ENCODE assay signal across 19 mouse cellular contexts in genomic region chr12:95959786-95960504, GRCm38 (mm10).
DNase-seq lines count a peak whose midpoint lies in the region; ATAC-seq and TF ChIP-seq lines count a peak whose summit lies in the region.
"Had no signal": no experiment of that assay in that cellular context is flagged by ENCODE, and none has a peak within 500 bp of the region (broad histone marks: within the 10 kb centered on the region; RNA-seq: fewer than 3 reads in every experiment).

No protein-coding gene starts in this region.

- WGBS in embryonic facial prominence, embryonic 14.5 days, result 67% methylated on average over 6 of the region's 6 CpGs
- 49% methylated on average over 6 of the region's 6 CpGs for WGBS in embryonic facial prominence, embryonic 10.5 days
- WGBS in kidney, adult 2 months, result 73% methylated on average over 6 of the region's 6 CpGs
- 8% methylated on average over 6 of the region's 6 CpGs for WGBS in forebrain, embryonic 16.5 days

- no peak overlapping the region for H3K4me2 ChIP-seq in embryonic facial prominence, embryonic 14.5 days (ENCODE audit: low read depth, low read length)
- no peak overlapping the region for H3K4me2 ChIP-seq in forebrain, embryonic 16.5 days (ENCODE audit: low read length)
- H3K4me2 ChIP-seq: hindbrain, embryonic 13.5 days had no signal

- H3K9me3 ChIP-seq in embryonic facial prominence, embryonic 14.5 days (ENCODE audit: control insufficient read depth, low read length), result no peaks in the 10 kb centered on the region
- H3K9me3 ChIP-seq in embryonic facial prominence, embryonic 10.5 days, result no peaks in the 10 kb centered on the region
- H3K9me3 ChIP-seq in forebrain, embryonic 16.5 days (ENCODE audit: control insufficient read depth, low read length), result no peaks in the 10 kb centered on the region
- H3K9me3 ChIP-seq: heart, embryonic 10.5 days; hindbrain, embryonic 13.5 days had no signal

- H3K4me3 ChIP-seq in embryonic facial prominence, embryonic 14.5 days (ENCODE audit: low read depth, low read length), result no peak overlapping the region
- H3K4me3 ChIP-seq in embryonic facial prominence, embryonic 10.5 days, result no peak overlapping the region
- no peak overlapping the region for H3K4me3 ChIP-seq in kidney, adult 2 months (ENCODE audit: insufficient read depth, low read depth, low read length)
- H3K4me3 ChIP-seq in forebrain, embryonic 16.5 days (replicated peaks; ENCODE audit: low read length), result no peak overlapping the region
- H3K4me3 ChIP-seq: heart, embryonic 10.5 days; hindbrain, embryonic 13.5 days had no signal

- DNase-seq in embryonic facial prominence, embryonic 14.5 days (ENCODE audit: low spot score), result peak; percentile 5
- no peak for DNase-seq in embryonic facial prominence, embryonic 10.5 days (ENCODE audit: low spot score)
- peak; percentile 2 for DNase-seq in kidney, adult 2 months
- no peak for DNase-seq in kidney, adult 18-20 months
- peak; percentile 63 for DNase-seq in retina, embryonic 14.5 days (ENCODE audit: low spot score)
- DNase-seq in retina, postnatal 1 day, result no peak
- DNase-seq in cerebellum, adult 8-10 months, result no peak
- DNase-seq: adrenal gland, postnatal 14 days; cerebellum, adult 18-20 months; gastrocnemius, postnatal 10 days; heart, adult 18-20 months; heart, postnatal 10 days had no signal

- H3K36me3 ChIP-seq in embryonic facial prominence, embryonic 14.5 days (ENCODE audit: control insufficient read depth, insufficient read depth, low read length), result no peaks in the 10 kb centered on the region
- H3K36me3 ChIP-seq in embryonic facial prominence, embryonic 10.5 days (replicated peaks), result no peaks in the 10 kb centered on the region
- H3K36me3 ChIP-seq in kidney, adult 2 months (ENCODE audit: control insufficient read depth, insufficient read depth, low read length), result no peaks in the 10 kb centered on the region
- no peaks in the 10 kb centered on the region for H3K36me3 ChIP-seq in forebrain, embryonic 16.5 days (ENCODE audit: control insufficient read depth, insufficient read depth)
- H3K36me3 ChIP-seq: heart, embryonic 10.5 days; hindbrain, embryonic 13.5 days had no signal

- H3K27ac ChIP-seq in embryonic facial prominence, embryonic 14.5 days (replicated peaks; ENCODE audit: low read depth, low read length), result no peak overlapping the region
- H3K27ac ChIP-seq in embryonic facial prominence, embryonic 10.5 days (replicated peaks), result no peak overlapping the region
- H3K27ac ChIP-seq in kidney, adult 2 months (ENCODE audit: insufficient read depth, low read depth, low read length), result no peak overlapping the region
- no peak overlapping the region for H3K27ac ChIP-seq in forebrain, embryonic 16.5 days (ENCODE audit: low read length)
- H3K27ac ChIP-seq: heart, embryonic 10.5 days; hindbrain, embryonic 13.5 days had no signal

- ATAC-seq in embryonic facial prominence, embryonic 14.5 days (ENCODE audit: low read depth), result no peak
- peak; percentile 69 for ATAC-seq in forebrain, embryonic 16.5 days
- ATAC-seq: activated CD4-positive, CD25-positive, alpha-beta regulatory T cell, adult 4 months; intestine, embryonic 16.5 days; Patski had no signal

- TF ChIP-seq CTCF in kidney, adult 2 months (conservative IDR thresholded peaks at IDR 0.05; ENCODE audit: insufficient read depth, insufficient read length, low read depth, low read length), result no peak

- no peak for TF ChIP-seq POLR2A in kidney, adult 2 months (IDR thresholded peaks at IDR 0.05; ENCODE audit: low read depth, low read length)

- H3K4me1 ChIP-seq in embryonic facial prominence, embryonic 14.5 days (ENCODE audit: control insufficient read depth, insufficient read depth, low read length), result no peaks in the 10 kb centered on the region
- H3K4me1 ChIP-seq in embryonic facial prominence, embryonic 10.5 days, result peaks cover 7% of the 10 kb centered on the region
- H3K4me1 ChIP-seq in kidney, adult 2 months (ENCODE audit: control insufficient read depth, insufficient read depth, low read length), result no peaks in the 10 kb centered on the region
- H3K4me1 ChIP-seq in forebrain, embryonic 16.5 days (replicated peaks; ENCODE audit: control insufficient read depth, insufficient read depth, low read length), result no peaks in the 10 kb centered on the region
- H3K4me1 ChIP-seq: heart, embryonic 10.5 days; hindbrain, embryonic 13.5 days had no signal

- H3K9ac ChIP-seq in embryonic facial prominence, embryonic 14.5 days (ENCODE audit: low read depth, low read length), result no peak overlapping the region
- no peak overlapping the region for H3K9ac ChIP-seq in forebrain, embryonic 16.5 days (replicated peaks; ENCODE audit: low read depth, low read length)
- H3K9ac ChIP-seq: hindbrain, embryonic 13.5 days had no signal

- H3K27me3 ChIP-seq in embryonic facial prominence, embryonic 14.5 days (replicated peaks; ENCODE audit: control insufficient read depth, insufficient read depth, low read length), result no peaks in the 10 kb centered on the region
- H3K27me3 ChIP-seq in embryonic facial prominence, embryonic 10.5 days (replicated peaks; ENCODE audit: low read depth, poor library complexity, severe bottlenecking), result no peaks in the 10 kb centered on the region
- no peaks in the 10 kb centered on the region for H3K27me3 ChIP-seq in kidney, adult 2 months (replicated peaks; ENCODE audit: control insufficient read depth, insufficient read depth, low read length)
- no peaks in the 10 kb centered on the region for H3K27me3 ChIP-seq in forebrain, embryonic 16.5 days (replicated peaks; ENCODE audit: control insufficient read depth, insufficient read depth, low read length)
- H3K27me3 ChIP-seq: CH12.LX, Patski had no signal

Comparison
In these comparisons a context has a peak if more than half of its experiments do, and no peak if none do; other contexts are left out.
1. DNase-seq: peak in embryonic facial prominence, embryonic 14.5 days (single experiment), kidney, adult 2 months (single experiment) and retina, embryonic 14.5 days (single experiment); none in embryonic facial prominence, embryonic 10.5 days (single experiment), kidney, adult 18-20 months (single experiment), retina, postnatal 1 day (single experiment) and cerebellum, adult 8-10 months (single experiment).